Mouse (Mus musculus): ENCODE data around the gene Tatdn3. TPM values are rescaled to one million over a fixed set of nuclear protein-coding genes. Genes with fewer than 3 reads are reported as not detected.

Tatdn3 gene
- polyA plus RNA-seq, 1 experiment from 2014 or later = 6.4 TPM

DNA sequence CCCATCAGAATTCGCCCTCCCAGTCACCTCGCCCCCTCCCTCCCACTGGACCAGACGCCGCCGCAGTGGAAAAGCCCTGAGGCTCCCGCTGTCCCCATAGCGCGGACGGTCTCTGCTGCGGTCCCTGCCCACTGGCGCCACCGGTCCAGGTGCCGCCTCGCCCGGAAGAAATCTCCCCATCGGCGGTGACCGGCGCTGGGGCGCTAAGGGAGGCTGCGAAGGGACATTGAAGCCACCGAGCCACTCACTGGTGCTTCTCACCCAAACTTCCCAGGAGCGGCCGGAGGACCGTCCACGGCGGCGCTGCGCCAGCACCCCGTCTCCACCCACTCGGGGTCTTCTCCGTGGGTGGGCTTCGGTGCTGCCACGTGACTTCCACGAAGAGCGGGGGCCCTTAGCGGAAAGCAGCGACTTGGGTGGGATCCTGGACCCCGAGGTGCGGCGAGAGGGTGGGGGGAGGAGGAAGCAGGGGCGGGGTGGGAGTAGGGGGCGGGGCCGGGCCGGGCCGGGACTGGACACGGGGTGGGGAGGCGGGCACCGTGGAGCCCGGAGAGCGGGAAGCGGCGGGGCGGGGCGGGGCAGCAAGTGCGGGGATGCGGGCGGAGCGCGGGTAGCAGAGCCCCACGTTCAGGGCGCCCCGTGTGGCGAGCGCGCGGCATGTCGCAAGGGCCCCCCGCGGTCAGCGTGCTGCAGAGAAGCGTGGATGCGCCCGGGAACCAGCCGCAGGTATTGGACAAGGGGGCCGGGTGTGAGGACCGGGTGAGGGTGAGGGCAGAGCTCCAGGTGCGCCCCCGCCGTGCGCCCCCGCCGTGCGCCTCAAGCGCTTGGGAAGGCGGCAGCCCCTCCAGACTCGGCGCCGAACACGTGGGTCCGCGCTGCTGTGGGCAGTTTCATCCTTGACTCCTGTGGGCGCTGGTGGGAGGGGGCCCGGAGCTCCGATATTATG is 35.3 kb upstream of the Tatdn3 start, which contains the start of gene Batf3:
TSS of gene Batf3 (plus strand) at position 46 of the 946 bp plus-strand sequence.
- peak within 1 kb of the TSS; percentile 31; the same call in 1 of the 2 replicates for H3K9ac ChIP-seq (ENCODE audit: low read depth, low read length)
- H3K36me3 ChIP-seq (ENCODE audit: control insufficient read depth, insufficient read depth) = no peaks in the 10 kb centered on the region
- 1% methylated on average over 72 of the region's 95 CpGs for WGBS (ENCODE audit: insufficient replicate concordance)
- H3K4me2 ChIP-seq (ENCODE audit: low read depth, low read length) = peak within 1 kb of the TSS; percentile 76
- peak; percentile 63 for ATAC-seq (ENCODE audit: low read depth)
- 0 out of 2 replicates have a peak, but pooled peaks cover 2% of the 10 kb centered on the region for H3K9me3 ChIP-seq (replicated peaks; ENCODE audit: control insufficient read depth, low read length)
- peak within 1 kb of the TSS; percentile 58 for H3K4me3 ChIP-seq (ENCODE audit: low read depth, low read length)
- peaks cover 39% of the 10 kb centered on the region for H3K27me3 ChIP-seq (ENCODE audit: control insufficient read depth, insufficient read depth, low read depth, low read length)
- no peak within 1 kb of the TSS for H3K27ac ChIP-seq (ENCODE audit: low read length)
- no peaks in the 10 kb centered on the region; the same call in 1 of the 2 replicates for H3K4me1 ChIP-seq (ENCODE audit: control insufficient read depth, low read depth, low read length)

DNA sequence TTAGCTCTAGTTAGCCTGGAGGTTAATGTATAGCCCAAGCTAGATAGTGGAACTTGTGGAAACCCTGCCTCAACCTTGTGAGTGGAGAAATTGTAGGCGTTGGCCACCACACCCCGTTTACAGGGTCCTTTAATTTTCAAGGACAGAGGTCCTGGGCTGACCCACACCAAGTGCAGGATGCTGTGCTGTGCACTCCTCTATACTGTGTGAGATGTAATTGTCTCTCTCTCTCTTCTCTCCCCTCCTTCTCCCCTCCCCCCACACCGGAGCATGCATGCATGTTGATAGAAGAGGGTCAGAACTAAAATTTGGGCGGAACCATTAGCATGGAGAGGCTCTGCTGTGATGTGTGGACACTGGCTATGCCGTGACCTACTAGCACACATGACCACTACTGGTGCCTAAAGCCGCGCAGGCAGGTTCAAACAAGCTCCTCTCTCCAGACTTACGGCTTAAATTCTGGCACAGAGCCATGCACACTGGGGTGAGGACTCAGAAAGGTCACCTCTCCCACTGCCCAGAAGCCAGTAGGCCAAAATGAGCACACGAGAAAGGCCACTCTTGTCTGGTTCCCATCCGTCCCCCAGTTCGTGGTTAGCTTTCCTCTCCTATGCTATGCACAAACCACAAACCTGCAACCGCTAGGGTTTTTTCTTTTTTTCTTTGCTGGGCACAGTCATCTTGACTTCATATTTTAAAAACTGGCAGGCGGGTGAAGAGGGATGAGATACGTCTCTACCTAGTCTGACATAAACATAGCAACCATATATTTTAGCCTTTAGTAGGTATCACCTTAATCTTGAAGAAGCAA is 34.3 kb upstream of the Tatdn3 start:
- H3K4me1 ChIP-seq (ENCODE audit: control insufficient read depth, low read depth, low read length) = no peaks in the 10 kb centered on the region; the same call in 1 of the 2 replicates

DNA sequence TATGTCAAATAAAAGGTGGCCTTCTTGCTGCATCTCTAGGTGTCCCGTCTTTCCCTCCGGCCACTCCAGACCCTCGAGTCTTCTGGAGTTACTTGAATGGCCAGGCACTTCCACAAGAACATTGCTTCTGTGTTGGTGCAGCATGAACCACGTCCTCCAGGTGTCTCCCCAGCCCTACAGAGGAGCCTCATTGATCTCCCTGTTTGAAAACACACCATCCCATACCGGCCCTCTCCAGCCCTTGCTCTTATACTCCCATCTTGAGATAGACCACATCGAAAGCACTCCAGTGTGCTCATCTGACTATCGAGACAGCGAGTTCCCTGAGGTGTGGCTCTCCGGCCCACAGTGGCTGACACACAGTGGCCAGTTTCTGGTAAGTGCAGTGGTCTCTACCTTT is 32.3 kb upstream of the Tatdn3 start:
- H3K4me2 ChIP-seq (ENCODE audit: low read depth, low read length) = no peak overlapping the region
- peaks cover 36% of the 10 kb centered on the region for H3K27me3 ChIP-seq (ENCODE audit: control insufficient read depth, insufficient read depth, low read depth, low read length)
- H3K36me3 ChIP-seq (ENCODE audit: control insufficient read depth, insufficient read depth) = no peaks in the 10 kb centered on the region
- 57% methylated on average over 9 of the region's 9 CpGs for WGBS (ENCODE audit: insufficient replicate concordance)
- H3K9ac ChIP-seq (ENCODE audit: low read depth, low read length) = no peak overlapping the region
- no peaks in the 10 kb centered on the region for H3K9me3 ChIP-seq (replicated peaks; ENCODE audit: control insufficient read depth, low read length)
- H3K27ac ChIP-seq (ENCODE audit: low read length) = no peak overlapping the region
- H3K4me3 ChIP-seq (ENCODE audit: low read depth, low read length) = no peak overlapping the region
- no peak for ATAC-seq (ENCODE audit: low read depth)
- no peaks in the 10 kb centered on the region; the same call in 1 of the 2 replicates for H3K4me1 ChIP-seq (ENCODE audit: control insufficient read depth, low read depth, low read length)

More for the DNA sequence above, 34.3 kb upstream of the Tatdn3 start:
- Histone ChIP-seq H3K36me3 (ENCODE audit: control insufficient read depth, insufficient read depth) (no peaks in the 10 kb centered on the region), H3K27ac (ENCODE audit: low read length) (no peak overlapping the region), H3K4me2 (ENCODE audit: low read depth, low read length) (peak overlapping the region; percentile 76; the same call in 1 of the 2 replicates), H3K9ac (ENCODE audit: low read depth, low read length) (no peak overlapping the region), H3K27me3 (ENCODE audit: control insufficient read depth, insufficient read depth, low read depth, low read length) (peaks cover 39% of the 10 kb centered on the region), H3K9me3 (replicated peaks; ENCODE audit: control insufficient read depth, low read length) (0 out of 2 replicates have a peak, but pooled peaks cover 2% of the 10 kb centered on the region), H3K4me3 (ENCODE audit: low read depth, low read length) (peak overlapping the region; percentile 58)
- no peak for ATAC-seq (ENCODE audit: low read depth)
- 26% methylated on average over 14 of the region's 14 CpGs for WGBS (ENCODE audit: insufficient replicate concordance)

DNA sequence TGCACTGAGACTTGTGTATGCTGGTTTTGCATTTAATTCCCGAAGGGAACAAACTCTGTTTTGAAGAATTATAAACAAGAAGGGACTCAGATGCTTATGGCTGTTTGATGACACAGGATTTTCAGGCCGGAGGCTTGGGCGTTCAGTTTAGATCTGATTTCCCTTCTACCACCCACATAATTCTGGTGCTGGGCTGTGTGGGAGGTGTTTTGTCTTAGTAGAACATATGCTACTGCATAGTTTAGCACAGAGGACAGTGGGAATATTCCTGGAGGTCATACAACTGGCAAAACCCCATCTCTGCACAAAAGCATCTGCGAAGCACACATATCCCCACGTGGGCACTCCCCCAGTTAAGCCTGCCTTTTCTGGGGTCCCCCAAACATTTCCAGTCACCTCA is 30.8 kb upstream of the Tatdn3 start:
- H3K4me3 ChIP-seq (ENCODE audit: low read depth, low read length) = no peak overlapping the region
- H3K36me3 ChIP-seq (ENCODE audit: control insufficient read depth, insufficient read depth) = no peaks in the 10 kb centered on the region
- H3K27me3 ChIP-seq (ENCODE audit: control insufficient read depth, insufficient read depth, low read depth, low read length) = peaks cover 24% of the 10 kb centered on the region
- no peaks in the 10 kb centered on the region for H3K9me3 ChIP-seq (replicated peaks; ENCODE audit: control insufficient read depth, low read length)
- WGBS (ENCODE audit: insufficient replicate concordance) = 50% methylated on average over 5 of the region's 5 CpGs
- ATAC-seq (ENCODE audit: low read depth) = no peak
- no peak overlapping the region for H3K9ac ChIP-seq (ENCODE audit: low read depth, low read length)
- H3K4me2 ChIP-seq (ENCODE audit: low read depth, low read length) = no peak overlapping the region
- H3K4me1 ChIP-seq (ENCODE audit: control insufficient read depth, low read depth, low read length) = no peaks in the 10 kb centered on the region; the same call in 1 of the 2 replicates
- H3K27ac ChIP-seq (ENCODE audit: low read length) = no peak overlapping the region

DNA sequence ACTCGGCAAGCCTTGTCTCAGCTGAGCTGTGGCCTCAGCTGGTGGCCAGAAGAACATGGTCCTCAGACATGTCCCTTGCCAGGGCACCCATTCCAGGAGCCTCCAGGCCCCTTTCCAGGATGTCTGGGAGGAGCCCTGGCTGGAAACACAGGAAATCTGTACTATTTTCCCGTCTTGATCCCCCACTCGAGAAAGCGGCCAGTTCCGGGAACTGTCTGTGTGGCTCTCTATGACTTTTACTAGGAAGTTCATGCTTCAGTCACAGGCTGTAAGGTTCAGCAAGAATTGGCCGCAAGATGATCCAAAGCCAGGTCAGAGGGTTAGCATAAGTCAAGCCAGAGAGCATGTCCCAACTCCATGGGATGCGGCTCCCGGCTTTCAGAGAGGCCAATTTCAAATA is 29.3 kb upstream of the Tatdn3 start:
- ATAC-seq (ENCODE audit: low read depth) = no peak
- Histone ChIP-seq H3K4me3 (ENCODE audit: low read depth, low read length) (no peak overlapping the region), H3K27me3 (ENCODE audit: control insufficient read depth, insufficient read depth, low read depth, low read length) (peaks cover 8% of the 10 kb centered on the region), H3K9ac (ENCODE audit: low read depth, low read length) (no peak overlapping the region), H3K9me3 (replicated peaks; ENCODE audit: control insufficient read depth, low read length) (no peaks in the 10 kb centered on the region), H3K4me2 (ENCODE audit: low read depth, low read length) (no peak overlapping the region), H3K36me3 (ENCODE audit: control insufficient read depth, insufficient read depth) (no peaks in the 10 kb centered on the region), H3K4me1 (ENCODE audit: control insufficient read depth, low read depth, low read length) (no peaks in the 10 kb centered on the region; the same call in 1 of the 2 replicates), H3K27ac (ENCODE audit: low read length) (no peak overlapping the region)
- 64% methylated on average over 8 of the region's 8 CpGs for WGBS (ENCODE audit: insufficient replicate concordance)

DNA sequence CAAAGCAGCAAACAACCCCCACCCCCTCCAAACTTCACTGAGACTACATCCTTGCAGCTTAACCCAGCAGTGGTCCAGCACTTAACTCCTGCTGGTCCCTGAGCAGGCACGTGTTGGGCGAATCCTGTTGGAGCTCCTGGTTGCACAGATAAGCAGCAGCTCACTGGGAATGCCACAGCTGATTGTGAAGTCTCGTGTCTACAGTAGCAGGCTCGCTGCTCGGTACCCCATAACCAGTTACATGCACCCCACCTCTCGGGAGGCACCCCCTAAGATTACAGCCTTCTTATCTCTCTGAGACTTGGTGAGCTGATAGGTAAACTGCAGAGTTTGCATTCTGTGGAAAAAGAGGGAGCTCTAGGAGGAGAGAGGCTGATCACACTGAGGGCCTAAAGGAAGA is 26.6 kb upstream of the Tatdn3 start:
- no peak overlapping the region for H3K4me3 ChIP-seq (ENCODE audit: low read depth, low read length)
- peaks cover 4% of the 10 kb centered on the region; the same call in 1 of the 2 replicates for H3K36me3 ChIP-seq (ENCODE audit: control insufficient read depth, insufficient read depth)
- 28% methylated on average over 6 of the region's 6 CpGs for WGBS (ENCODE audit: insufficient replicate concordance)
- peaks cover 2% of the 10 kb centered on the region; the same call in 1 of the 2 replicates for H3K4me1 ChIP-seq (ENCODE audit: control insufficient read depth, low read depth, low read length)
- H3K27me3 ChIP-seq (ENCODE audit: control insufficient read depth, insufficient read depth, low read depth, low read length) = no peaks in the 10 kb centered on the region; the same call in 1 of the 2 replicates
- H3K9ac ChIP-seq (ENCODE audit: low read depth, low read length) = no peak overlapping the region
- no peak overlapping the region for H3K4me2 ChIP-seq (ENCODE audit: low read depth, low read length)
- no peak for ATAC-seq (ENCODE audit: low read depth)
- no peaks in the 10 kb centered on the region for H3K9me3 ChIP-seq (replicated peaks; ENCODE audit: control insufficient read depth, low read length)
- H3K27ac ChIP-seq (ENCODE audit: low read length) = no peak overlapping the region

DNA sequence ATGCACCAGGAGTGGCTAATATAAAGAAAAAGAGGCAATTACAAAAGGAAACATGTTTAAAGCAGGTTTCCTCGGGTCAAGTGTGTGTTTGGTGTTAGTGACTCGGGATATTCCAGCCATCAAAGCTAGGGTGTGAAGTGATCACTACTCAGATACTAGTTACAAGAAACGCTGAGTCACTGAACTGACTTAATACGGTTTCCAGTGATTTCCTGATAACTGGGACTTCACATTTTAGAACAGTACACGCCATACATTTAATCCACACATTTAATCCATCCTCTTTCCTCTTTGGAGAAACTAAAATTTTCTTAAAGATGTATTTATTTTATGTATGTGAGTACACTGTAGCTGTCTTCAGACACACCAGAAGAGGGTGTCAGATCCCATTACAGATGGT is 25.2 kb upstream of the Tatdn3 start:
- ATAC-seq (ENCODE audit: low read depth) = no peak
- Histone ChIP-seq H3K27me3 (ENCODE audit: control insufficient read depth, insufficient read depth, low read depth, low read length) (no peaks in the 10 kb centered on the region; the same call in 1 of the 2 replicates), H3K4me2 (ENCODE audit: low read depth, low read length) (no peak overlapping the region), H3K27ac (ENCODE audit: low read length) (no peak overlapping the region), H3K4me3 (ENCODE audit: low read depth, low read length) (no peak overlapping the region), H3K9ac (ENCODE audit: low read depth, low read length) (no peak overlapping the region), H3K36me3 (ENCODE audit: control insufficient read depth, insufficient read depth) (peaks cover 7% of the 10 kb centered on the region), H3K9me3 (replicated peaks; ENCODE audit: control insufficient read depth, low read length) (no peaks in the 10 kb centered on the region), H3K4me1 (ENCODE audit: control insufficient read depth, low read depth, low read length) (peaks cover 4% of the 10 kb centered on the region; the same call in 1 of the 2 replicates)
- WGBS (ENCODE audit: insufficient replicate concordance) = 26% methylated on average over 5 of the region's 5 CpGs

DNA sequence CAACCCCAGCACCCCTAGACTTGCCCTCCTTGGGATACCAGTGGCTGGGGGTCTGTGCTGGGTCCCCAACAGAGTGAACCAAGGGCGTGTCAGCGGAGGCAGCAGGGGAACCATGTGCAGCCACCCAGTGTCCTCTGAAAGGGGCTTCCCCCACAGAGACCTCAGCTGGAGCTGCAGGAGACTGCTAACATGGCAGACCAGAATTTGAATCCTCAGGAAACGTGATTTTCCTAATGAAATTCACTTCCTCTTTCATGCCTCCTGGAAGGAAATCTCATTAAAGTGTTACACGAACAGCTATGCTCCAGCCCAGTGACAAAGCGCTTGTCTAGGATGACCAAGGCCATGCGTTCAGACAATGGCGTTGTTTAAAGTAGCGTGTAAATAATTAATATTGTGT is 24.2 kb upstream of the Tatdn3 start:
- Histone ChIP-seq H3K36me3 (ENCODE audit: control insufficient read depth, insufficient read depth) (peaks cover 14% of the 10 kb centered on the region), H3K27ac (ENCODE audit: low read length) (peak overlapping the region; percentile 56), H3K9me3 (replicated peaks; ENCODE audit: control insufficient read depth, low read length) (no peaks in the 10 kb centered on the region), H3K9ac (ENCODE audit: low read depth, low read length) (no peak overlapping the region), H3K4me2 (ENCODE audit: low read depth, low read length) (no peak overlapping the region), H3K4me1 (ENCODE audit: control insufficient read depth, low read depth, low read length) (peaks cover 4% of the 10 kb centered on the region; the same call in 1 of the 2 replicates), H3K4me3 (ENCODE audit: low read depth, low read length) (no peak overlapping the region), H3K27me3 (ENCODE audit: control insufficient read depth, insufficient read depth, low read depth, low read length) (no peaks in the 10 kb centered on the region; the same call in 1 of the 2 replicates)
- ATAC-seq (ENCODE audit: low read depth) = no peak
- WGBS (ENCODE audit: insufficient replicate concordance) = 73% methylated on average over 8 of the region's 8 CpGs

All from liver, embryonic 16.5 days (tissue).